Mouse (Mus musculus) forebrain, embryonic 15.5 days (tissue): ENCODE results near the gene Dapk2. TPM values are rescaled to one million over a fixed set of nuclear protein-coding genes. Genes with fewer than 3 reads are reported as not detected.

ENCODE experiments used
- ATAC-seq: fragments of 200-750 bp; cut with Nextera tagmentation; replicated peaks from 2 replicates; pipeline ENCODE4 v1.8.0; 2017; ENCODE audit warnings: mild to moderate bottlenecking, moderate TSS enrichment, moderate library complexity
- H3K27ac ChIP-seq: fragments of 300-500 bp; sonication (generic); replicated peaks from 2 replicates; pipeline ENCODE4 v1.5.1; 2015; ENCODE audit warnings: mild to moderate bottlenecking, inconsistent platforms
- H3K27me3 ChIP-seq: fragments of 300-500 bp; sonication (generic); 2 replicates; pipeline ENCODE4 v1.6.1; 2015; ENCODE audit warnings: inconsistent platforms
- H3K36me3 ChIP-seq: fragments of 300-500 bp; sonication (generic); 2 replicates; pipeline ENCODE4 v1.6.1; 2015; ENCODE audit warnings: mild to moderate bottlenecking, inconsistent platforms
- H3K4me1 ChIP-seq: fragments of 300-500 bp; sonication (generic); 2 replicates; pipeline ENCODE4 v1.6.1; 2015; ENCODE audit warnings: inconsistent platforms
- H3K4me2 ChIP-seq: fragments of 300-500 bp; sonication (generic); replicated peaks from 2 replicates; pipeline ENCODE4 v1.6.1; 2015; ENCODE audit warnings: mild to moderate bottlenecking, inconsistent platforms
- H3K4me3 ChIP-seq: fragments of 300-500 bp; sonication (generic); 2 replicates; pipeline ENCODE4 v1.5.1; 2015; ENCODE audit warnings: mild to moderate bottlenecking, inconsistent platforms
- H3K9ac ChIP-seq: fragments of 300-500 bp; sonication (generic); replicated peaks from 2 replicates; pipeline ENCODE4 v1.6.1; 2015; ENCODE audit warnings: mild to moderate bottlenecking, inconsistent platforms
- H3K9me3 ChIP-seq: fragments of 300-500 bp; sonication (generic); 2 replicates; pipeline ENCODE4 v1.6.1; 2016; ENCODE audit warnings: inconsistent platforms
- WGBS: fragments of 180-500 bp; shearing (Covaris S2); methylation state at CpG from one replicate; pipeline ENCODE4 v1.1.7; 2015; ENCODE audit warnings: mixed read lengths; 5-methylcytosine and 5-hydroxymethylcytosine counted together
- polyA plus RNA-seq: library from polyadenylated mRNA; unstranded; fragments of >200 nt; fragmentation: Nextera tagmentation; extraction: Ambion mirVana; gene quantifications from 2 replicates; pipeline ENCODE4 v1.2.1, GENCODE M21; 2015

Dapk2 gene
- polyA plus RNA-seq, 1 experiment from 2014 or later, result 1.8 TPM

DNA sequence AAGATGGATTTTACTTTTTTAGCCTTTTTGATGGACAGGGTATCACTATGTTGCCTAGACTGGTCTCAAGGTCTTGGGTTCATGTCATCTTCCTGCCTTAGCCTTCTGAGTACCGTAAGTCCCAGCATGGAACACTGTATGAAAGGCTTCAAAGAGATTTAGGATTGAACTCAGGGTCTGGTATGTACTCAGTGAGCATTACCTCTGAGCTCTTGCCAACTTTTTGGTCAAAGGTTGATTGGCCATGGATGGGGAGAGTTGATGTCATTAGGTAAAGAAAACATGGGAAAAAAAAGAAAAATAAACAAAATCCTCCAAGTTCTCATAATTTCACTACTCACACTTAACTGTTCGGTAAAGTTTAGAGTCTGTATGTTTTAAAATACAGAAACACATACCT is 132.7 kb downstream of the Dapk2 start:
- no peak for ATAC-seq
- no peak overlapping the region for H3K9ac ChIP-seq
- no peaks in the 10 kb centered on the region for H3K27me3 ChIP-seq
- H3K36me3 ChIP-seq, result no peaks in the 10 kb centered on the region
- WGBS, result 89% methylated on average over 2 of the region's 2 CpGs
- H3K4me3 ChIP-seq, result no peak overlapping the region
- H3K27ac ChIP-seq, result no peak overlapping the region
- no peaks in the 10 kb centered on the region for H3K9me3 ChIP-seq
- H3K4me1 ChIP-seq, result peaks cover 7% of the 10 kb centered on the region
- no peak overlapping the region for H3K4me2 ChIP-seq

DNA sequence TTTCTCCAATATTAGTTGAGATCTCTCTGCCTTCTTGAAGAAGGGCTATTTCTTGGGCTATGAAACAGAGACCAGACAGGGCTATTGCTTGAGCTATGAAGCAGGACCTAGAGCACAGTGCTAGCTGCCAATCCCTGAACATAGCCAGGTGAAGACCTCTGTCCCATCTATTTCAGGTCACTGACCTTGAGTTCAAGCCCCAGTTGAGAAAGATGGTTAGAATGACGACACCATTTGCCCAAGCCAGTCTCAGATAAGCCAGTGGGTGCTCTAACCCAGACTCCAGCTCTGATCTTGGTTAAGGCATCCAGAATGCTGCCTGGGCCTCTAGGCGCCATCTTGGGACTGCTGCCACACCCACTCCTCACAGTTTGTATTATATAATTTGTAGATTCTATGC is 135.3 kb downstream of the Dapk2 start:
- no peaks in the 10 kb centered on the region for H3K36me3 ChIP-seq
- H3K27me3 ChIP-seq, result no peaks in the 10 kb centered on the region
- H3K4me2 ChIP-seq, result no peak overlapping the region
- peaks cover 4% of the 10 kb centered on the region for H3K4me1 ChIP-seq
- H3K4me3 ChIP-seq, result no peak overlapping the region
- H3K9me3 ChIP-seq, result no peaks in the 10 kb centered on the region
- no peak overlapping the region for H3K27ac ChIP-seq
- 87% methylated on average over 2 of the region's 2 CpGs for WGBS
- H3K9ac ChIP-seq, result no peak overlapping the region
- no peak for ATAC-seq

DNA sequence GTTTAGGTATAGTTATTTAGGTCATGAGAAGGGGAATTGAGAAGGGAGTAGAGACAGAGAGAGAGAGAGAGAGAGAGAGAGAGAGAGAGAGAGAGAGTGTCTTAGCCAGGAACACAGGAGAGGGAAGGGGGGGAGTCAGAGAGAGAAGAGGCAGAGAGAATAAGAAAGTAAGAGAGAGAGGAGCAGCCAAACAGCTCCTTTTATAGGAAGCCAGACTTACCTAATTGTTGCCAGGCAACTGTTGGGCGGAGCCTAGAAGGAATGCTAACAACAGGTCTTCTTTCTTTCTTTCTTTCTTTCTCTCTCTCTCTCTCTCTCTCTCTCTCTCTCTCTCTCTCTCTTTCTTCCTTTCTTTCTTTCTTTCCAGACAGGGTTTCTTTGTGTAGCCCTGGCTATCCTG is 136.2 kb downstream of the Dapk2 start:
- Histone ChIP-seq H3K27me3 (no peaks in the 10 kb centered on the region), H3K36me3 (no peaks in the 10 kb centered on the region), H3K9me3 (no peaks in the 10 kb centered on the region), H3K9ac (no peak overlapping the region), H3K4me3 (no peak overlapping the region), H3K4me1 (peaks cover 4% of the 10 kb centered on the region), H3K4me2 (no peak overlapping the region), H3K27ac (no peak overlapping the region)
- 100% methylated on average over 1 of the region's 1 CpGs for WGBS
- ATAC-seq, result no peak

DNA sequence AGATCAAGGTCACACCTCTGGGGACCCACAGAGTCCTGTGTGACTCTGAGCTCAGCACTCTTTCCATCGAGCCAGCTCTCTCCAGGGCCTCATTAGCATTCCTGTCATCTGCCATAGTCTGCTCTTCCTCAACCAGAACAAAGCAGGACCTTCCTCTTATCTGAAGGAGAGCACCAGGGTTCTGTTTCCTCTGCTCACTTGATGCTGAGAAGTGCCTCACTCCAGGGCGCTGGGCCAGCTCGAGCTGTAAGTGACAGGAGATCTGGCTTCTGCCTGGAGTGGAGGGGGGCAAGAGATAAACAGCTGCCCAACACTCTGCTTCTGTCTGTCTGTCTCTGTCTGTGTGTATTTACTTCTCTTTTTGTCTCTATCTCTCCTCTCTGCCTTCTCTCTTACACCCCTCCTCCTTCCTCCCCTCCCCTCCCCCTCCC is 137.0 kb downstream of the Dapk2 start:
- Histone ChIP-seq H3K27ac (no peak overlapping the region), H3K27me3 (no peaks in the 10 kb centered on the region), H3K4me2 (no peak overlapping the region), H3K4me3 (no peak overlapping the region), H3K36me3 (no peaks in the 10 kb centered on the region), H3K4me1 (peaks cover 4% of the 10 kb centered on the region), H3K9ac (no peak overlapping the region), H3K9me3 (no peaks in the 10 kb centered on the region)
- 13% methylated on average over 3 of the region's 3 CpGs for WGBS
- no peak; the same call in 1 of the 2 replicates for ATAC-seq

DNA sequence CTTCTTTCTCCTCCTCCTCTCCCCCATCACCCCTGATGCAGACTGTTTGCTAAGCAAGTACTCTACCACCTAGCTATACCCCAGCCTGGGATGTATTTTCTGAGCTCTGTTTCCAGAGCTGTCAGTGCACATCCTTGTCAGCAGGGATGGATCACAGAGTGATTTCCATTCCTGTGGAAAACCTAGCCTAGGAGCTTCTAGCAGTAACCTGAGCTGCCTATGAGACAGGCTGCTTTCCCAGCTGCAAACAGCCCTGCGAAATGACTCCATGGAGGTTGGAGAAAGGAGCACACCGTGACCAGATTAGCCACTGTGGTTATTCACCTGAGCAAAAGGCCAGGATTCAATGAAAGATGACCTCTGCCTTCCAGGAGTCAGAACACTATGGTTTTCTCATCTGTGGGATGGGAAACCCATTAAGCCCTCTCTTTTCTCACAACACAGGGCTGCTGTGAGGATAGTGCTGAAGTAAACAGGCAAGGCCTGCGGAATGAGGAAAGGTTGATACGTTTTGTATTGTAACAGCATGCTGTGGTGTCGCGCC is 137.6 kb downstream of the Dapk2 start:
- no peak overlapping the region for H3K9ac ChIP-seq
- H3K36me3 ChIP-seq, result no peaks in the 10 kb centered on the region
- H3K4me1 ChIP-seq, result peaks cover 4% of the 10 kb centered on the region
- ATAC-seq, result no peak
- H3K27ac ChIP-seq, result no peak overlapping the region
- WGBS, result 84% methylated on average over 6 of the region's 6 CpGs
- no peaks in the 10 kb centered on the region for H3K27me3 ChIP-seq
- no peaks in the 10 kb centered on the region for H3K9me3 ChIP-seq
- no peak overlapping the region for H3K4me2 ChIP-seq
- no peak overlapping the region for H3K4me3 ChIP-seq

DNA sequence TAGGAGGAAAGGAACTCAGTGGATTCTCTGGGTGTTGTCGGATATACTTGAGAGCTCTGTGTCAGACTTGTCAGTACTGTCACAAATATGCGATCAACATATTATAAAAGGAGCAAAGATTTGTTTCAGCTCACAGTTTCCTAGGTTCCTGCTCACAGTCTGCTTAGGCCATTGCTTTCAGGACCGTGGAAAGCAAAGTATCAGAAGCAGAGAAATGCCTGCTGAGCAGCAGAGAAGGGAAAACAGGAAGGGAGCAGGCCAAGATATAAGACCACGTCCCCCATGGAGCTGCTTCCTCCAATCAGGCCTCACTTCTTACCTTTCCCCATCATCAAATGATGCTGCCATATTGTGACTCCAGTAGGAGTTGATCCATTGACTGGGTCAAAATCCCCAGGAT is 140.8 kb downstream of the Dapk2 start:
- ATAC-seq, result no peak
- Histone ChIP-seq H3K9ac (no peak overlapping the region), H3K36me3 (no peaks in the 10 kb centered on the region), H3K9me3 (no peaks in the 10 kb centered on the region), H3K4me1 (peaks cover 4% of the 10 kb centered on the region), H3K4me3 (no peak overlapping the region), H3K27ac (no peak overlapping the region), H3K4me2 (no peak overlapping the region), H3K27me3 (no peaks in the 10 kb centered on the region)
- WGBS, result 93% methylated on average over 4 of the region's 4 CpGs

DNA sequence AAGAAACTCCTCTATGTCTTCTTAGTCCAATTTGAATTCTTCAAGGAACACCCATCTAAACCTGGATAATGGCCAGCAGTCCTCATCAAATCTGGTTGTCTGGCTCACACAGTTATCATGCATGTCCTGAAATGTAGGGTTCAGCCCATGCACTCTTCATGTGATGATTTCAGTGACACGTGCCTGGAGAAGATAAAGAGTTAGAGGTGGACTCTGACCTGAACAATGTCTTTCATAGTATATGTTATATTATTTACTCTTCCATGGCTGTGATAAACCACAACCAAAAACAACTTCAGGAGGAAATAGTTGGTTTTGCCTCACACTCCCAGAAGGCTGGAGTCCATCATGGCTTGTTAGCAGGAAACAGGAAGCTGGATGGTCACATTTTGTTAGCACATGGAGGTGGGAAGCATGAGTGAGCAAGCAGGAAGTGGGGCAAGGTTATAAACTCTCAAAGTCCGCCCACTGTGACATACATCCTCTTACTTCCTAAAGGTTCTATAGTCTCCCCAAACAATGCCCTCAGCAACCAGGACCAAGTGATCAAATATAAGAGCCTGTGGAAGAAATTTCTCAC is 142.5 kb downstream of the Dapk2 start:
- no peak overlapping the region for H3K9ac ChIP-seq
- no peak overlapping the region for H3K27ac ChIP-seq
- H3K4me3 ChIP-seq, result no peak overlapping the region
- no peaks in the 10 kb centered on the region for H3K36me3 ChIP-seq
- H3K4me1 ChIP-seq, result peaks cover 11% of the 10 kb centered on the region
- no peaks in the 10 kb centered on the region for H3K27me3 ChIP-seq
- no peak overlapping the region for H3K4me2 ChIP-seq
- WGBS, result 92% methylated on average over 2 of the region's 2 CpGs
- no peaks in the 10 kb centered on the region for H3K9me3 ChIP-seq
- ATAC-seq, result no peak

DNA sequence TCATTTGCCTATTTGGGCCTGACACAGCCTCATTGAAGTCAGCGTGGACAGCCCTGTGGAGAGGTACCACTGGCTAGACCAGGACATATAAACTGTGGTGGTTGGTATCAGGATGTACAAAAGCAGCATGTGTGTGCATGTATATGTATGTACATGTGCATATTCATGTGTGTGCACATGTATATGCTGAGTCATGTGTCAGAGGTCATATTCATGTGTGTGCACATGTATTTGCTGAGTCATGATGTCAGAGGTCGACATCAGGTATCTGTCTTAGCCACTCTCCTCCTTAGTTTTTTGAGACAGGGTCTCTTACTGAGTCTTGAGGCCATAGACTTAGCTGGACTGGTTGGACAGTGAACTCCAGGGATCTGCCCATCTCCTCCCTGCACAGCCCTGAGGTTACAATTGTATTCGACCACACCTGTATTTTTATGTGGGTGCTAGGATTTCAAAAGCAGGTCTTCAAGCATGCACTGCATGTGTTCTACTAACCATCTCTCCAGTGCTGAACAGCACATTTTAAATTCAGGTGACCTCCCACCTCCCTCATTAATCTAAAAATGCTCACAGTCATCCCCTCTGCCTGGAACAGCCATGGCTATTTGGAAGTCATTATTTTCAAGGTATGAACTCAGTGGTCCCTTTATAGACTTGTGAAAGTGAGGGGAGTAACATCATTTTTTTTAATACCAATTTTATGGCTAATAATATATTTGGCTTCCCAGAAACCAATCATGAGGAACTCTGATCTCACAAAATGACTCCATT is 146.5 kb downstream of the Dapk2 start:
- Histone ChIP-seq H3K4me1 (peaks cover 14% of the 10 kb centered on the region), H3K36me3 (no peaks in the 10 kb centered on the region), H3K9ac (no peak overlapping the region), H3K4me3 (no peak overlapping the region), H3K4me2 (peak overlapping the region; percentile 38; the same call in 1 of the 2 replicates), H3K27ac (peak overlapping the region; percentile 74), H3K9me3 (no peaks in the 10 kb centered on the region), H3K27me3 (no peaks in the 10 kb centered on the region)
- ATAC-seq, result no peak
- WGBS, result 90% methylated on average over 3 of the region's 3 CpGs

DNA sequence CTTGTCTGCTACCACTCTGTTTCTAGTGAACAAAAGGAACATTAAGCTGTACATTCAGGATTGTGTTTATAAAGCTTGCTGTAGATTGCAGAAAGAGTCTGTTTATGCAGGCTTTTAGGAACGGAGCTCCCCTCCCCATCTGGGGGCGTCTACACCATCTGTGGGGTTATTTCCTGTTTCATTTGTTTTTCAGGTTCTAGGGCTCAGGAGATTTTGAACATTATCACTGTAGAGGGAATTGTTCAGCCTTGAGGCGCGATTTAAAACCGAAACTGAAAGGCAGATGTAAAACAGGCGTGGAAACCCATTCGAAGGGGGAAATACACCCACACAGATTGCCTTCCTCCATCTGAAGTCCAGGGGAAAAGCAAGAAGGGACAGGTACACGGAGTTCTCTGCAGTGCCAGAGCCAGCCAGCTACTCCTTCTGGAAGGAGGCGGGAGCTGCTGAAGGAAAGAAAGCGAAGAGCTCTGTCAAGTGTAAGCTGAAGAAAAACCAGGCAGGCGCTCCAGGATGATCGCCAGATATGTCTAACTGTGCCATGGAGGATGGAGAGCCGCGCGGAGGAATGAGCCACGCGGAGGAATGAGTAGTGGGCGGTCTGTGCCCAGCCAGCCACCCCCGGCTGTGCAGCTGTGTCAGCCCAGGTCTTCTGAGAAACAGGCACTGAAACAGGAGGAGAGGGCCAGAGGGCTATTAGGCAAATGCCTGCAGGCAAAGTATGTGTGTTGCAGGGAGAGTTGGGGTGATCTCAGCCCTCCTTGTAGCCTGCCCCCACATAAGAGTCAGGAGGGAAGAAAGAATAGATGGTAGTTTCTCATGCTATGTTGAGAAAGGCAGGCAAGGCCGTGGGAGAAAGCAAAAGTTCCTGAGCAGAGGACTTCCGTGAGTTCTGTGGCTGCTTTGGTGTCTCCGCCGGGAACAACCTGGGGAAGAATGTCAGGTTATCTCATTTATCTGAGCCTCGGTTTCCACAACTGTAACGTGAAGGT is 147.4 kb downstream of the Dapk2 start:
- 47% methylated on average over 25 of the region's 25 CpGs for WGBS
- Histone ChIP-seq H3K4me1 (peaks cover 14% of the 10 kb centered on the region), H3K9ac (peak overlapping the region; percentile 4; the same call in 1 of the 2 replicates), H3K9me3 (no peaks in the 10 kb centered on the region), H3K4me3 (peak overlapping the region; percentile 20), H3K4me2 (peak overlapping the region; percentile 38), H3K36me3 (no peaks in the 10 kb centered on the region), H3K27me3 (no peaks in the 10 kb centered on the region), H3K27ac (peak overlapping the region; percentile 74)
- ATAC-seq, result peak; percentile 53

DNA sequence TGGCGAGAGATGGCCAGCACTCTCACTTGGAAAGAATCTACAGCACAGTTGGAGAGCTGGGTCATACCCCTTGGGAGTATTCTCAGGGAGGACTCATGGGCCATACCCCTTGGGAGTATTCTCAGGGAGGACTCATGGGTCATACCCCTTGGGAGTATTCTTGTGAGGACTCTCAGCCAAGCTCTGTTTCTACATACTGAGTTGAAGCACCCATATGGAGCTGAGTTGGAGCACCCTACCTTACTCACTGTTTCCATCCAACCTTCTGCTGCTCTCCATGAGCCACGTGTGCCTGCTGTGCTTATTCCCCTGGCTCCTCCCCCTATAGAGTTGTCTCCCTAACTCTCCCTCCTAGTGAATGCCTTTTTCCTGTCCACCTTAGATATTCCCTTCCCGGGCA is 148.4 kb downstream of the Dapk2 start:
- no peak overlapping the region for H3K9ac ChIP-seq
- H3K36me3 ChIP-seq, result no peaks in the 10 kb centered on the region
- 77% methylated on average over 3 of the region's 3 CpGs for WGBS
- H3K4me2 ChIP-seq, result no peak overlapping the region
- H3K27ac ChIP-seq, result no peak overlapping the region
- H3K4me3 ChIP-seq, result no peak overlapping the region
- peaks cover 14% of the 10 kb centered on the region for H3K4me1 ChIP-seq
- no peaks in the 10 kb centered on the region for H3K9me3 ChIP-seq
- H3K27me3 ChIP-seq, result no peaks in the 10 kb centered on the region
- ATAC-seq, result no peak

DNA sequence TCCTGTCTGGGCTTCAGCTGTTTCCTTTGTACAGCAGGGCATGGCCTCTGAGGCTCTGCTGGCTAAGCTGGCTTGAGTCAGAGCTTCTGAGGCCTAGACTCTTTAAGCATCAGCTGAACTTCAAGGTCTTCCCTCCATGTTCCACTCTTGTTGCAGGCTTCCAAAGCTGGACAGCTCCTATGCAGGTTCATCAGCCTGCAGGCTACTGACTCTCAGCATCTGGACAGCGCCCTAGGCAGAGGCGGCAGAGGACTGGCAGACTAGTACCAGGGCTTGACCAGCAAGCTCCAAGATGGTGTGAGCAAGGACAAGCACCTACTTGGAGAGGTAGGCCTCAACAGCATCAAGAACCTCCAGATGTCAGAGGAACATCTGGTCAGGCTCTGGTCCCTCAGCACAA is 149.3 kb downstream of the Dapk2 start:
- H3K9me3 ChIP-seq, result no peaks in the 10 kb centered on the region
- H3K4me2 ChIP-seq, result no peak overlapping the region
- WGBS, result 49% methylated on average over 2 of the region's 2 CpGs
- H3K4me1 ChIP-seq, result peaks cover 14% of the 10 kb centered on the region
- ATAC-seq, result no peak
- H3K27me3 ChIP-seq, result no peaks in the 10 kb centered on the region
- no peak overlapping the region for H3K9ac ChIP-seq
- no peaks in the 10 kb centered on the region for H3K36me3 ChIP-seq
- no peak overlapping the region for H3K4me3 ChIP-seq
- no peak overlapping the region for H3K27ac ChIP-seq

DNA sequence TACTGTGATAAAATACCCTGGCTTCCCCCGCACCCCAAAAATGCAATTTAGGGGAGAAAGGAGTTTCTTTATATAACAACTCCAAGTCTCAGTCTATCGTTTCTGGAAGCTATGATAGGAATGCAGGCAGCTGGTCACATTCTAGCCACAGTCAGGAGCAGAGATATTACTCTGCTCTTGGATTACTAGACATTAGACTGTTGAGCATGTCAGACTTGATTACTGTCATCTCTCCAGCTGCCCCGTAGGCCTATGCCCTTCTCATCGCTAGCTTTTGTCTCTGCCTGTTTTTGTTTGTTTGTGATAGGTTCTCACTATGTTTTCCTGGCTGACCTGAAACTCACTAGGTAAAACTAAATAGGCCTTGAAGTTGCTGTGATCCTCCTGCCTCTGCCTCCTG is 150.7 kb downstream of the Dapk2 start:
- no peak overlapping the region for H3K9ac ChIP-seq
- no peaks in the 10 kb centered on the region for H3K27me3 ChIP-seq
- H3K36me3 ChIP-seq, result no peaks in the 10 kb centered on the region
- ATAC-seq, result no peak
- WGBS, result 87% methylated on average over 4 of the region's 4 CpGs
- peaks cover 14% of the 10 kb centered on the region for H3K4me1 ChIP-seq
- no peaks in the 10 kb centered on the region for H3K9me3 ChIP-seq
- H3K4me2 ChIP-seq, result no peak overlapping the region
- H3K4me3 ChIP-seq, result no peak overlapping the region
- H3K27ac ChIP-seq, result no peak overlapping the region
